Mouse (Mus musculus) yolk sac, embryonic 10.5 days (tissue): ENCODE data around the gene Slc2a5.

ENCODE experiments used
- DNase-seq: peaks from one replicate; pipeline ENCODE4 v3.0.0-alpha.2; 2017; ENCODE audit warnings: low spot score

Slc2a5 gene

GRCm38 (mm10) chr4:150102822-150103221 lies 16.3 kb upstream of the Slc2a5 start:
- DNase-seq = no peak

DNA sequence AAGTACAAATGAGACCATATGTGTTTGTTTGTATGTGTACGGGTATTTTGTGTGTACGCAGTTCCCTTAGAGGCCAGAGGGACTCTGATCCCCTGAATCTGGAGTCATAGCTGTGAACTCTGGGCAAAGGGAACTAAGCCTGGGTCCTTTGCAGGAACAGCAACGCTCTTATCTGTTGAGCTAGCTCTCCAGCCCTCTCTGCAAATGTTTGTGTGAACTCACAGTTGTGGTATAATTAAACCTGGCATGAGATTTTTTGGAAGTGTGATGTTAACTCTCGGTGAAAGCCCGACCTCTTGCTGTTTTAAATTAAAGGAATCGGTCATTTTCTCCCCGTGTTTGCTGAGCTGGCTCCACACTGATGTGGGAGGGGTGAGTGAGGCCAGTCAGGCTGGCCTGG lies 13.4 kb upstream of the Slc2a5 start:
- no peak for DNase-seq

DNA sequence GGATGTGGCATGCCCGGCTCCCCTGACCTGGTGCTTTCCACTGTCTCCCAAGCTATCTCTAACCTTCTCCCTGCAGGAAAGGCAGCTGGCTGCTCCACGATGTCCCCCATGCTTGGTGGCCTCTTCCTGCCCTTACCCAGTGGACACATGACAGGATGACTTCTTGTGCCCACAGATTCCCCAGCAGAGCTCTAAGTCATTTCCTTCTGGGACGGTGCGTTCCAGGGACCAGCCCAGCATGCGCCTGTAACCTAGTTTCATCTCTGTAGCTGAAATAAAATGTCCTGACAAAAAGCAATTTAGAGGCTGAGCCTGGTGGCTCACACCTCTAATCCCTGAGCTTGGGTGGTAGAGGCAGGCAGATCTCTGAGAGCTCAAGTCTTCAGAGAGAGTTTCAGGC lies 12.4 kb upstream of the Slc2a5 start:
- DNase-seq = no peak

DNA sequence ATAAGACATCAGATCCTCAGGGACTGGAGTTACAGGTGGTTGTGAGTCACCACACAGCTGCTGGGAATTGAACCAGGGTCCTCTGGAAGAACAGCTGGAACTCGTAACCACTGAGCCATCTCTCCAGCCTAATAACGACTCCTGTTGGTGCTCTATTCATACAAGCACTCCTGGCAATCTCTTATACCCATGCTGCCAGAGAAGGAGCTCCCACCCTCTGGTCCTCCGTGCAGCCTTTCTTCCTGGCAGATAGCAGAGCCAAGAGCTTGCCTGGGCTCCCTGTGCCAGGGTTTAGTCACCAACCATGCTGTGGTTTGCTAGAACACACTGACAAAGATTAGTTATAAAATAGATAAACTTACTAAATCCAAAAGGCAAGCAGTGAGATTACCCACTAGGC lies 9.4 kb upstream of the Slc2a5 start:
- no peak for DNase-seq

DNA sequence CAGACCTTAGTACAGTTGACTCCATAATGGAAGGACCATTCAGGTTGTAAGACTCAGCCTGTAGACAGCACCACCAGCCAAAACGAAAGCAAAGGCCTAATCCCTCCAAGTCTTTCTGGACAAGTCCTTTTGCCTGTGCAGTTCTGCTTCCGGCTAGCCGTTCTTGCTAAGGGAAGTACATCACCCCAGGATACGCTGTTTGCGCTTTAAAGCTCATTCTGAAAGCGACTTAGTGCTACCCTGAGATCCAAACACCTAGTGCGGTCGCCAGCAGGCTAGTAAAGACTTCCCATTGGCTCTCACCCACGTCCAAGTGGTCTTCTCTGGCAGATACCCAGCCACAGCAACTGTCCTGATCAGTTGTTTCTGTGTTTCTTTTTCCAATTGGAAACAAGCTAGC lies 8.7 kb upstream of the Slc2a5 start:
- DNase-seq = no peak

DNA sequence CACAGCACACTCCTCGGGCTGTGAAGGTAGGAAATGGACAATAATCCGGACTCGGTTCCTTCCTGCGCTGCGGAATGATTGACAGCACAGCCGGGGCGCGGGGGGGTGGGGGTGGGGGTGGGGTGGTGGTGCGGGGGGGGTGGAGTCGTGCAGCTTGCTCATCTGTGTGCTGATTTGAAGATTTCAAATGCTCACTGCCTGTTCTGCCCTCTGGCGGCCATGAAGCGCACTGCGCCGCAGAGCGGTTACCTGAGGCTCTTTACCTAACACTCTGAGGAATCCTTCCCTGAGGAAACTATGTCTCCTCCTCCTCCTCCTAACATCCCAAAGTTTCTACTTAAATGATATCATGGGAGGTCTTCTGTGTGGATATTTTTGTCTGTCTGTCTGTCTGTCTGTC lies 6.2 kb upstream of the Slc2a5 start:
- peak; percentile 57 for DNase-seq

GRCm38 (mm10) chr4:150114505-150115061 lies 4.5 kb upstream of the Slc2a5 start:
- peak; percentile 88 for DNase-seq

DNA sequence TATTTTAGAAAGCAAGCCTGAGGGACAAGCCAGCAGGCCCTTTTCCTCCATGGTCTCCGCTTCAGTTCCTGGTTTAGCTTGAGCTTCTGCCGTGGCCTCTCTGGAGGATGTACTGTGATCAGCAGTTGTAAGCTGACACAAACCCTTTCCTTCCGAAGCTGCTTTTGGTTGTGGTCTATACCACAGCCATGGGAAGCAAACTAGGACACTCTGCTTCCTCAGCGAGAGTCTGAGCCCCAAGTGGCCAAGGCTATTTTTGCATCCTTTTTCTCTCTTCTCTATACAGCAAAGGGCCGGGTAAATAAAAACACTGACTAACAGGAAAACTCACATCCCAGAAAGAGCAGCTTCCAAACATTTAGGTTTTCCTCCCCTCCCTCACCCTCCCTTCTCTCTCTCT lies 1.8 kb upstream of the Slc2a5 start:
- DNase-seq = no peak

DNA sequence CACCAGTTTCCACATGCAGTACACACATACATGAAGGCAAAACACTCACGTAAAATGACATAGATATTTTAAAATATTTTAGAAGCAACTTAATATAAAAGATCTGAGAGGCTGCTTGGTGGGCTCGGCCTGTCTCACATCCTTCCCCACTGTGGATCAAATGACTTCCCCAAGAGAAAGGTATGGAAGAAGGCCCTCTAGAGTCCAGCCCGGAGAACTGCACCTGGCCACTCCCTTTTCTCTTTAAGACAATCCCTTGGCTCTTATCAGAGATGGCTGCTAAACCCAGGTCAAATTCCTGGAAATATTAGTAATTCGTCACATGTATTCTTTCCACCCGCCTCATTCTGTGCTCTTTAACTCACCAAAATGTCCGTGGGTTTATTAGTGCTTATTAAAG lies 920 bp upstream of the Slc2a5 start:
- no peak for DNase-seq

- no peak for DNase-seq
Observed at GRCm38 (mm10) chr4:150119640-150120039, 557 bp downstream of the Slc2a5 start.

DNA sequence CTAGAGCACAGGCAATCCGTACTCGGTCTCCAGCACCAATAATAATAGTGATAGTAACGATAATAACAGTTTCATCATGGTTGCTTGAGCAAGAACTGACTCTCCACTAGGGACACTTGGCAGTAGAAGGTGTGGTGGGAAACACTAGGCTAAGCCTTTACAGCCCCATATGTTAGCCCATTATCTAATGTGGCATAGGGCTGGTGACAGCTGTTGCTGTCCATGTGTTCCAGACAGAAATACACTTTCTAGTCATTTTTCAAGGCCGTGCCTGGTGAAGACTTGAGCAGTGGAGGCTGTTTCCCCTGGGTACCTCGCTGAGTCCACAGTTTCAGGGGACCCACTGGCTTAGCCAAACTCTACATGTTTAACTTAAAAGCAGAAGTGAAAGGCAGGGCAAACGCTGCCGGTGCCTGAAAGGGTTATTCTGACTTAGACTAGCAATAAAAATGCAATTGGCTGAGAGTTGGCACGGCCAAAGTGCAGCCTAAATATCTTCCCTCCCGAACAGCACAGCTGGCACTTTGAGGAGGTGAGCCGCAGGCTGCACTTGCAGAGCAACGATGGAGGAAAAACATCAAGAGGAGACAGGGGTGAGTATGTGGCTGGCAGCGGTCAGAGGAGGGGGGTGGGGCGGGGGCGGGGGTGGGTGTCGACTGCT lies 1.2 kb downstream of the Slc2a5 start:
- no peak for DNase-seq

DNA sequence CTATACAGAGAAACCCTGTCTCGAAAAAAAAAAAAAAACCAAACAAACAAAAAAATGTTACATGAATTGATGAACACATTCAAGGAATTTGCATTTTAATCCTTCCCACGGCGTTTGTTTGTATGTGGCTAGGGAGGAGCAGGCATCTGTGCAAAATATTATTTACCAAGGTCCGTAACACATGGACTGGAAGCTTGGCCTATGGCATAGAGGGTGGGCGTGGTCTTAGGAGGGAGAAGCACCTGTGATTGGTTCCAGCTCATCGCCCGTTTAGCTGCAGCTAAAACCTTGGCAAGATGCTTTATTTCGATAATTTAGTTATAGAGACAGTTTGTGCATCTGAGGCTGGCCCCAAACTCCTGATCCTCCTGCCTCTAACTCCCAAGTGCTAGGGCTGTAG lies 2.3 kb downstream of the Slc2a5 start:
- DNase-seq = no peak

DNA sequence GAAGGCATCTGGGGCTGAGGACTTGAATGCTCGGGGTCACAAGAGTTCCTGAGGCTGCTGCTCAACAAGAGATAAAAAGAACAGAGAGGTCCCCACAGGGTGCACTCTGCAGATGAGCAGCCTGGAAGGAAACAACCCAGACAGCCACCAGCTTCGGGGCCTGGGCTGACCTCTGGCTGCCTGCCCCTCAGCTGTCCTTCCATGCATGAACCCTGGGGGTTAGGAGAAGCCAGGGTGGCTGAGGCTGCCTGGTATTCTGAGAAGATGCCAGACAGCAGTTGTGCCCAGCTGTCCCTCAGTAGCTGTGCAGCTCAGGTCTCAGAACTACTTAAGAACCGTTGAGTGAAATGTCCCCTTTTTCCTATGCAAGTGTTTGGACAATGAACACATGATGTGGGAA lies 3.4 kb downstream of the Slc2a5 start:
- DNase-seq = no peak

GRCm38 (mm10) chr4:150126373-150126772 lies 7.3 kb downstream of the Slc2a5 start:
- no peak for DNase-seq

- DNase-seq = no peak
Observed at GRCm38 (mm10) chr4:150127894-150128293, 8.8 kb downstream of the Slc2a5 start.

DNA sequence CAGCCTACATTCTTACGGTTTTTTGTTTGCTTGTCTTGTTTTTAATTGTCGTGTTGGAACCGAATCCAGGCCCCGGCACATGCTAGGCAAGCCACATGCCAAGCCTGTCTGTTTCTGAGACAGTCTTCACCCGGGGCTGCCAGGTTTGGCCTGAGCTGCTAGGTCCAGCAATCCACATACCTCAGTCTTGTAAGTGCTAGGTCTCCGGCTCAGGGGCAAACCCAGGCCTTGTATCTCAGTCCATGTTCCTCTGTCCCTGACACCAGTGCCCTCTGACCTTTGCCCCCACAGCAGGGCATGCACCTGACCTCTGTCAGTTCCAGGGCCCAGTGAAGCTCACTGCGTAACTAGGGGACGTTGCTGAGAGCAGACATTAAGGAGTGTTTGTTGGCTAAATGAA lies 9.5 kb downstream of the Slc2a5 start:
- peak; percentile 89 for DNase-seq

- no peak for DNase-seq
Observed at GRCm38 (mm10) chr4:150130661-150131060, 11.6 kb downstream of the Slc2a5 start.

DNA sequence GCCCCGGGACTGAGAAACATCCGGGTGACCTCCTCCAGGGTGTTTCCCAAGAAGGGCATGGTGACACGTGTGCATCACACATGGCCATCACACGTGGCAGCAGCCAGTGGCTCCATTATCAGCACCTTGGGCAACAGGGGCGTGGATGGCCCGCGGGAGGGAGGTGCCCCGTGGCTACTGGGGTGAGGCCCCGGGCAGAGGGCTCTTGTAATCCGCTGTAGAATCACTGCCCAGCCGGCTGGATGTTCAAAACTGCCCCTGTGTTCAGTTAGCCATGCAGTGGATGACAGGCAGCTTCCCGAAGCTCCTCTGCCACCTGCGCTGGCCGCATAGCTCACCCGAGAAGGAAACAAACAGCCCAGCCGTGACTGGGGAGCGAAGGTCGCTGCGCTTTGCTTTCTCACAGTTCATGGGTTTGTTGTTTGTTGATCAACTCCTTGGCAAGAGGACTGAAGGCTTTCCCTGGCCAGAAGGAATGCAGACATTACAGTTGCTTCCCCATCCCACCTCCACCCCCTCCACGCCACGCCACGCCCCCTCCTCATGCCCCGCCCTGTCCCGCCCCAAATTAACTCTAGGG lies 13.7 kb downstream of the Slc2a5 start:
- DNase-seq = peak; percentile 82

GRCm38 (mm10) chr4:150135254-150135653 lies 16.2 kb downstream of the Slc2a5 start:
- DNase-seq = no peak

GRCm38 (mm10) chr4:150136693-150137092 lies 17.6 kb downstream of the Slc2a5 start:
- peak; percentile 68 for DNase-seq

DNA sequence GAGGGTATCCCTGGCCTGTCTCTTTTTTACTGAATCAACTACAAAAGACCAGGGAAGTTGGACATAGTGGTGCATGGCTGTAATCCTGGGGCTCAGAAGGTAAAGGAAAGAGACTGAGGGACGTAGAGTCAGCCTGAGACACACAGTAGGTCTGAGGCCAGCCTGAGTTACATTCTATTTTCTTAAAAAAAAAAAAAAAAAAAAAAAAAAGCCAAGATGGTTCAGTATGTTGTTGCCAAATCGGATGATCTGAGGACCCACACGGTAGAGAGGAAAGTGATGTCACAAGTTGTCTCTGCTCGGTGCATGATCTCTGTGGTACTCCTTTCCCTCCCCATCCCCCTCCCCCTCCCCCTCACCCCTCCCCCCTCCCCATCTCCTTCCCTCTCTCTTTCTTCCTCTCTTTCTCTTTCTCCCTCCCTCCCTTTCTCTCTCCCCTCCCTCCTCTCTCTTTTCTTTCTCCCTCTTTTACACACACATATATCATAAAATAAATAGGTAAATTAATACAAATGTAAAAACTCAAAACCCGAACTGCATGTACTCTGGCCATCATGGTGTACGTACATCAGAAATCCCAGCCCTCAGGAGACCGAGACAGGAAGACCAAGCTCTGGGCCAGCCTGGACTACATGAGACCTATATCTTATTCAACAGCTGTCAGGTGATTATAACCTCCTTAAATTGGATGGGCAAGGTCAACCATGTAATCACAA lies 18.4 kb downstream of the Slc2a5 start:
- no peak for DNase-seq

DNA sequence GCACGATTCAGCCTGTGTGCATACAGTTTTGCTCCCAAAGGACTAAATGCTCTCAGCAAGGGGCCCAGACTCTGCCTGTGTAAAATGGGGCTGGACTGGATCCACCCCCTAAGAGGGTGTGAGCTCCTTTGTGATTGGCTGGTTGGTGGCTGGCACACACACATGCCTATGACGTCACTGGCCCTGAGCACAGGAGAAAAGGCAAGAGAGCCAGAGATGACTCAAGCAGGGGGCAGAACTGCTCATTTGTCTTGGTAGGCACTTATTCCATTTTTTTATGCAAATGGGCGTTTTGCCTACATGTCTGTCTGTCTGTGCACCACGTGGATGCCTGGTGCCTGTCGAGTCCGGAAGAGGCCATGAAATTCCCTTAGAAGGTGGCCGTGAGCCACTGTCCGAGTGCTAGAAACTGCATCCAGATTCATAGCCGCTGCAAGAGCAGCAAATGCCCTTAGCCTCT lies 19.0 kb downstream of the Slc2a5 start:
- DNase-seq = peak; percentile 75

DNA sequence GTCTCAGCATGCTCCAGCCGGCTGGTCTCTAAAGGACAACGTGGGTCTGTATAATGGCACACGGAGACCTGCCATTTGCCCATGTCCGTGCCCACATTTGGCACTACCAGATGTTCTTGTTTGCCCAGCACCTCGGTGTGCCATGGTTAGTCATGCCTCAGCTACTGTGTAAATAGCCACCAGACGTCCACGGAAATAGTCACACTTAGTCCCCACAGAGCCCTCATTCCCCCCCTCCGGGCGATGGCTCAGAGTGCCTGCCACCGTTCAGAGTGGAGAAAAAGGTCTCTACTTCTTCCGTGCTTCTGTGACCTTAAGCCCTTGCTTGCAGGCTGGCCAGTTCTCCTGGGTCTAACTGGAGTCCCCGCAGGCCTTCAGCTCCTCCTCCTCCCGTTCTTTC lies 20.0 kb downstream of the Slc2a5 start:
- DNase-seq = no peak
